Mouse (Mus musculus) CH12F3 (cell line): Measurements from ENCODE around the gene Cchcr1.

ENCODE experiments used
- in situ Hi-C: fragments of 300-500 bp; cut with MboI; formaldehyde crosslinking; loops from 2 replicates; pipeline ENCODE4 v1.14.3; 2020; ENCODE audit warnings: low sequenced_read_pairs

Cchcr1 gene

DNA sequence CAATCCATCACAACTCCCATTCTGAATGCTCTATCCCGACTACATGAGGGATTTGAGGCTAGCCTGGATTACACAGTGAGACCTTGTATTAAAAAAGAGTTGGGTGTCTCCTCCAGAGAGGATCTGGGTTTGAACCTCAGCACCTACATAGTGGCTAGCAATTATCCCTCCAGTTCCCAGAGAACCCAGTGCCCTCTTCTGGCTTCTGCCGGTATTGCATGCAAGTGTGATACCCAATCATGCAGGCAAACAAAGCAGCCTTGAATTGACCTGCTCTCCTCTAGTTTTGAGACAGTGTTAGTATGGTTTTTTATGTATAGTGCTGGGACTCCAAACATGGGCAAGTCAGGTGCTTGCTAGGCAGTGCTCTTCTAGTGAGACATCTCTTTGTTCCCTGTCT lies 3.0 kb upstream of the Cchcr1 start:
- in situ Hi-C loops = no loop called here

DNA sequence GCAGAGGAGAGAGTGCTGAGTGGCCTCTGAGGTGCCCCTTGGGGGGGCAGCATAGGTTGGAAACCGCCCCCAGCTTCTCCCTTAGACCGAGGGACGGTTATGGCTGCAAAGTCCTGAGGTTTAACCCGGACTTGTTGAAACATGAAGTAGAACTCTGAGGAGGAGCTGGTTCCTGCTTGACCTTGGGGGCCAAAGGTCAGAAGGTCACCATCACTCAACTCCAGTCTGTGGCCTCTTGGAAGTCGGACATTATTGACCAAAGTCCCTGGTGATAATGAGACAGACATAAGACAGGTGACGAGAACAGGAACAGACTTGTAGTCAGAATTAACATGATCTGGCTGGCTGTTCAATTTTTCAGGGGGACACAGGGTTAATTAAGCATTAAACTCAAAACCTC lies 2.1 kb upstream of the Cchcr1 start:
- in situ Hi-C loops = no loop called here

DNA sequence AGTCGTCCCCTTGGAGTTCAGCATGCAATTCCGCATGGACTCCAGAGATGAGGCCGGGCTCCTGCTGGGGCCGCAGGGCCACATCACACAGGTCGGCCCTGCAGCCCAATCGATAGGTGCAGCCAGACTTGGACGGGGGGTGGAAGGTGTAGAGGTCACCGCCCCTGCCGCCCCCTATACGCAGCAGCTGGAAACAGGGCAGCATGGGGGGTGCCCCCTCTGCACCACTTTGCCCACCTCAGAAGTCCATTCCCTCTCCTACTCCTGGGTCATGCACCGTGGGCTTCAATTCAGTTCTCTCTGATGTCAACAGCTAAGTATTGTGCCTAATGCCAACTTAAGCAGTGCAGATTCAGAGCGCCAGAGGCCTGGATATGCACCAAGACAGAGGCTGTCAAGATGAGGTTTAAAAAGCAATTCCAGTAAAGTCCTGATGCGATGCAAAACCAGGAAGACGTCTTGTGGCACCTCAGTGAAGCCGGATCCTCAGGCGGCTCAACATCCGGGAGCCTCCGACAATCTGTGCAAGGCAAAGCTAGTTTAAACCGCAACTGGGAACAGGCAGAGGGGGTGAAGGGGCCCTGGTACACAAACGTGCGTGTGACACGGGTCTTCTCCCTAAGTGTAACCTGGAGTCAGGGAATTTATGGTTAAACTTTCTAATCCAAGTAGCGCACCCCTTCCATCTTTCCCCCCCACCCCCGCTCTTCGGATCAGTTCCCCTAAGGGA lies 824 bp upstream of the Cchcr1 start:
- in situ Hi-C loops = no loop called here

GRCm38 (mm10) chr17:35517526-35517925 lies 626 bp downstream of the Cchcr1 start:
- in situ Hi-C loops = no loop called here

DNA sequence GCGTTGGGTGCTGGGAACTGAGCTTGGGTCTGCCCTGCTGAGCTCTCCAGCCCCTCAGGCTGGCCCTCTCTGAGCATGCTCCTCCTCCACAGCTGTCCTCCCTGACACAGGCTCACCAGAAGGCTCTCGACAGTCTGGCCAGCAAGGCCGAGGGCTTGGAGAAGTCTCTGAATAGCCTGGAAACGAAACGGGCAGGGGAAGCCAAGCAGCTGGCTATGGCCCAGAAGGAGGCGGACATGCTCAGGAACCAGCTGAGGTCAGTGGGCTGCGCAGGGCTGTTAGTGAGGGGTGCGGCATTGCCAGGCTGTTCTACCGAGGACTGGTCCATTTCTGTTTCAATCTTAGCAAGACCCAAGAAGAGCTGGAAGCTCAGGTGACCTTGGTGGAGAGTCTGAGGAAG lies 7.5 kb downstream of the Cchcr1 start:
- in situ Hi-C loops = no loop called here

- in situ Hi-C loops = no loop called here
Measured at GRCm38 (mm10) chr17:35526644-35527043, 9.7 kb downstream of the Cchcr1 start.

- in situ Hi-C loops = no loop called here
Measured at GRCm38 (mm10) chr17:35532360-35532759, 15.5 kb downstream of the Cchcr1 start.

DNA sequence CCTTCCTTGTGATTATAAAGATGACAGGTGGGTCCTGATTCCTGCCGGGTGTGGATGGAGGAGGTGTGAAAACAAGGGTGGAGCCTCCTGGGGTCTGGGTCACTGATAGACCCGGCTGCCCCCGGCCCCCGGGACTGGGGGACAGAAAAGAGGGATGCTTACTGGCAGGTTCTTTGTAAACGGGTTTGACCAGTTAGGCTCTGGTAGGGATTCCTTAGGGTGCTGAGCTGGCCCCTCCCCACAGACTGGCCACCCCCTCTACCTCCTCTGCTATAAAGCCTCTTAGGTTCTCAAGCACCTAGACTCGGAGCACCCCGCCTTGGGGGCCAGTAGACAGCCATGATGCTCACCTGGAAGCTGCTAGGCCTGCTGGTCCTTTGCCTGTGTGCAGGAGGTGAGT lies 16.0 kb downstream of the Cchcr1 start, which contains the start of gene Psors1c2:
Psors1c2 (plus strand) TSS at position 301 of the 400 bp plus-strand sequence.
- in situ Hi-C loops = no loop called here

GRCm38 (mm10) chr17:35534343-35534742 lies 17.4 kb downstream of the Cchcr1 start:
- in situ Hi-C loops = no loop called here

DNA sequence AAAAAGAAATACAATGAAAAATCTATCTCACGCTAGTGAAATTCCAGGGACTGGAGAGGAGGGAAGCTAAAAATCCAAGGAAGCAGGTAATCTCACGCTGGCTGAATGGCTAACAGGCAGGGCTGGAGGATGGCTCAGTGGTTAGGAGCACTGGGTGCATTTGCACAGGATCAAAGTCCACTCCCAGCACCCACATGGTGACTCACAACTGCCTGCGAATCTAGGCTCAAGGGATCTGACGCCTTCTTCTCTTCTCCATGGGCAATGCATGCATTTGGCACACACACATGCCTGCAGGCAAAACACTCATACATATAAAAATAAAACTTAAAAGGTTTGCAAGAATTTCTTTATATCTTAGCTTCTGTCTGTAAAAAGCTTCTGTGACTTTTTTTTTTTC lies 20.5 kb downstream of the Cchcr1 start:
- in situ Hi-C loops = no loop called here

DNA sequence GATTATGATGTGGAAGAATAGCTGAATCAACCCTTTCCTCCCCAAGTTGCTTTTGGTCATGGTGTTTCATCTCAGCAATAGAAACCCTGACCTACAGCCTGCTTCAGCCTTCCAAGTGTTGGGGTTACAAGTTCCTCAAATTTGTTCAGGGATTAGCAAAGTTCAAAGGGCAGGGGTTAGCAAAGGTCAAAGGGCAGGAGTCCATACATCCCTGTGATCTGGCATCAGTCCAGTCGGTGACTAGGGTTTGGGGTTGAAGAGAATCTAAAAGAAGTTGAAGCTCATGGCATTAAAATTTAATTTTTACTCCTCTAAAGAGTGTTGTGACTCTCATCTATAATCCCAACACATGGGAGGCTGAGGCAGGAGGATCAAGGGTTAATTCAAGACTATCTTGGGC lies 21.6 kb downstream of the Cchcr1 start:
- in situ Hi-C loops = no loop called here

GRCm38 (mm10) chr17:35539540-35539939 lies 22.6 kb downstream of the Cchcr1 start:
- in situ Hi-C loops = no loop called here

- in situ Hi-C loops = no loop called here
Measured at GRCm38 (mm10) chr17:35542761-35543411, 26.0 kb downstream of the Cchcr1 start.

- in situ Hi-C loops = no loop called here
Measured at GRCm38 (mm10) chr17:35543412-35543861, 26.5 kb downstream of the Cchcr1 start.

DNA sequence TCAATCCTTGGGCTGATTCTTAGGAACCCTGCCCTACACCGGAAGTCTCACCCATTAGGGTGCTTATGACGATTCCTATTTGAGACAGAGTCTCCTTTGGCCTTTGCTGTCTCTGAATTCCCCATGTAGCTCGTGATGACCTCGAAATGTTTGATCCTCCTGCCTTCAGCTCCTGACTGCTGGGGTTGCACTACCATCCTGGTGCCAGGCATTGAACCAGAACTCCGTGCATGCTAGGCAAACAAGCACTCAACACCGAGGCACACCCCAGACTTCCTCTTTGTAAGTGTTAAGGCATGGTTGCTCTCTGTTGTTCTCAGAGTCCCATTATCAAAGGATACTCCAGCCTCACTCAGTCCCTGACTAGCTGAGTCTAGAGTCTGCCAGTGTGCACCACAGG lies 27.1 kb downstream of the Cchcr1 start:
- in situ Hi-C loops = no loop called here

DNA sequence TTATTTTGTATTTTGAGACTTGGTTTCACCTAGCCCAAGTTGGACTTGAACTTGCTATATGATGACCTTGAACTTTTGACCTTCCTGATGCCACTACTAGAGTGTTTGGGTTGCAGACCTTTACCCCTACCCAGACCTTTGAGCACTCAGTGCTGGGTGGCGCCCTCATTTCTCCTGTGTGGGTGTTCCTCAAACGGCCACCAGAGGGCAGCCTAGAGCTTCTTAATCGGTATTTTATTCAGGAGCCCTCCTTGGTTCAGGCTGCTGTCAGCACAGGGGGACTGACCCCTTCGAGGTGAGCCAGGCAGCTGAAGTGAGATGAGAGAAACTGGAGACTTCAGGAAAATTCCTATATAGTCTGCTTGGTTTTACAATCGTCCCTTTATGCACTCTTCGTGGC lies 27.8 kb downstream of the Cchcr1 start:
- in situ Hi-C loops = no loop called here

DNA sequence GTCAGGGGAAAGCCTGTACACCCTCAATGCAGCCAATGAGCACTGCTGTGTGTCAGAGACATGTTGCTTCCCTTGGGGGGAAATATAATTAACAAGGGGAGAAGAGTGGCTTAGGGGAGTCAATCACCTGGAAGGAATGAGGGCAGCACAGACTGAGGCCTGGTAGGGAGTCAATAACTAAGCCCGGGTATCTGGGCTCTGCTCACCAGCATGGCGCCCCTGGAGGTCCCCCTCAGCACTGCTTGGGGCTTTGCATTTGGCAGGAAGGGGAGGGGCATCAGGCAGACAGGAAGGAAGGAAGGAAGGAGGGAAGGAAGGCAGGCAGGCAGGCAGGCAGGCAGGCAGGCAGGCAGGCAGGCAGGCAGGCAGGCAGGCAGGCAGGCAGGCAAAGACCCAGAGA lies 30.6 kb downstream of the Cchcr1 start:
- in situ Hi-C loops = no loop called here

DNA sequence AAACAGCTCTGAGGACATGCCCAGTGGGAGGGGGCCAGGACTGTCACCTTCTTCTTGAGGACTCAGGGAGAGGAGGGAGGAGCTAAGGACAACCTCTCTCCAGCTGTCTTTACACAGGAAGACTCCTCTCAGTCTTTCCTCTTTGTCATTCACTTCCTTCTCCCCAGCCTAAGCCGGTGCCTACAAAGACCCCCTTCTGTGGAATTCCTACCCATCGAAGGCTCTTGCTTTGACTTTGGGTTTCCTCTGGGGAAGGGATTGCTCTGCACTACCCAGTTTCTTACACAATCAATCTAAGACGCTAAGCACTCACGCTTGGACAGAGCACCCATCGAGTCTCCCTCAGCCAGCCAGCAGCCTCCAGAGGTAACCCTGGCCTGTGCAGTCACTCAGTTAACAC lies 31.7 kb downstream of the Cchcr1 start:
- in situ Hi-C loops = no loop called here

DNA sequence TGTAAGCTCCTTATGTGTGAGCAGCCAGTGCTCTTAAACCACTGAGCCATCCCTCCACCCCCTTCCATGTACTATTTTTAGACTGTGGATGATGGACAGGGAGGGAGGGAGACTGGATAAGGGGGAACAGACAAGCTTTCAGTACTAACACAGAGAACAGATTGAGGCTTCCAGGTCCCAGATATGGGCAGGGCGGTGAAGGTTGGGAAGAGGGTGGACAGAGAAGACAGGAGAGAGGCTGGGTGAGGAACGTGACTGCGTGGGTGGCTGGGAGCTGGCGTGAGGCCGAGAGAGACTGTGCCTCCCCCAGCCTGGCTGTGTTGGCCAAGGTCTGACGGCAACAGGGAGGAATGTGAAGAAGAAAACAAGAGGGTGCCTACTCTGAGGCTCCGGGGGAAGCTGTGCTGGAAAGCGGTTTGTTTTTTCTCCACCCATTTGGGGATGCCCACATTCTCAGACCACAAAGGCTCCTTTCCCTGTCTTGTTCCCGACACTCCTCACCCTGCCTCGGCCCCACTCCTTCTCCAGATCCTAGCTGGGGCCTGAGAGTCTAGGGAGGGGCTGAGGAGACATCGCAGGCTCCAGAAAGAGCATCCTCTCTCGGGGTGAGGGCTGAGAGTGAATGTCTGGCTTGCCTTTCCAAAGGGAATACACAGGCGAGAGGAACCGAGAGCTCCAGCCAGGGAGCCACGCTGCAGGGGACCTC lies 32.7 kb downstream of the Cchcr1 start:
- in situ Hi-C loops = no loop called here

DNA sequence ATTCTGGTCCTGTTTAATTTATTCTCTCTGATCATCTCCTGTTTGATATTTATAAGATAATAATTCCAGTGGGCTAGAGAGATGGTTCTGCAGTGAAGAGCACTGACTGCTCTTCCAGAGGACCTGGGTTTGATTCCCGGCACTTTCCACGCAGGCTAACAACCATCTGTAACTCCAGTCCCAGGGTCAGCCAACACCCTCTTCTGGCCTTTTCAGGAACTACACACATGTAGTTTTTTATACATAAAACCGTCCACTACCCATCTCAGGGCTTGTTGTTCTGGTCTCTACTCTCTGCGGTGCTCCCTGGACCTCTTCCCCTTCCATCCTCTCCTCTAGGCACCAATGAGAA lies 33.2 kb downstream of the Cchcr1 start:
- in situ Hi-C loops = no loop called here

- in situ Hi-C loops = no loop called here
Measured at GRCm38 (mm10) chr17:35550871-35551270, 34.0 kb downstream of the Cchcr1 start.

- in situ Hi-C loops = no loop called here
Measured at GRCm38 (mm10) chr17:35551881-35552414, 35.0 kb downstream of the Cchcr1 start, which contains the start of gene Cdsn. Gene Cdsn, plus strand, starts transcription at chr17:35552128.
